Mouse (Mus musculus) frontal cortex, postnatal 14 days (tissue): ENCODE data around the gene Mvb12b.

Source experiments
- DNase-seq, 2 experiments: peaks; one replicate each; pipeline ENCODE4 v3.0.0; 2022; ENCODE audit warnings: low spot score in 2 of 2

Gene Mvb12b

GRCm38 (mm10) chr2:33812980-33813379, 74.8 kb downstream of the Mvb12b start:
- no peak for DNase-seq

DNA sequence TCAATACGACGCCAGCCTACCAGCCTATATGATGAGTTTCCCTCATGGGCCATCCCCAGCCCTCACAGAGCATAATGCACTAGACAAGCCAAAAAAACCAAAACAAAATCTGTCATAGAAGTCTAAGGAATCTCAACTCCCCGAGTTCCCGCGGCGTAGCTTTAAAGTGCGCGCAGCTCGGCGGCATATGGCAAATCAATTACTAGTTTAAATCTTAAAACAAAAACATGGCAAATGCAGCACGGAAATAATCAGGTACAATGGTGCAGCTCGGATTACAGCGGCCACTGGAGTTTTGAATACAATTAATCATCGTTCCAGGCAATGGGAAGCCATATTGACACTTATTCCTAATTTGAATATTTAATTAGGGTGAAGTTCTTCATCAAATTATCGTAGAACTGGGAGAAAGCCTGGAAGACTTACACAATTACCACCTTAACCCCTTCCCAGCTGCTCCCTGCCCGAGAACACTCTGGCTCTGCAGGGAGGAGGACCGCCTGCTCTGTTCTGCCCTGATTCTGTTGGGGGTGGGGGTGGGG, 76.3 kb downstream of the Mvb12b start:
- no peak for DNase-seq

- no peak for DNase-seq
Measured at GRCm38 (mm10) chr2:33809081-33809480, 78.7 kb downstream of the Mvb12b start.

GRCm38 (mm10) chr2:33808032-33808431, 79.7 kb downstream of the Mvb12b start:
- DNase-seq, result no peak

GRCm38 (mm10) chr2:33805640-33806039, 82.1 kb downstream of the Mvb12b start:
- DNase-seq, result no peak

DNA sequence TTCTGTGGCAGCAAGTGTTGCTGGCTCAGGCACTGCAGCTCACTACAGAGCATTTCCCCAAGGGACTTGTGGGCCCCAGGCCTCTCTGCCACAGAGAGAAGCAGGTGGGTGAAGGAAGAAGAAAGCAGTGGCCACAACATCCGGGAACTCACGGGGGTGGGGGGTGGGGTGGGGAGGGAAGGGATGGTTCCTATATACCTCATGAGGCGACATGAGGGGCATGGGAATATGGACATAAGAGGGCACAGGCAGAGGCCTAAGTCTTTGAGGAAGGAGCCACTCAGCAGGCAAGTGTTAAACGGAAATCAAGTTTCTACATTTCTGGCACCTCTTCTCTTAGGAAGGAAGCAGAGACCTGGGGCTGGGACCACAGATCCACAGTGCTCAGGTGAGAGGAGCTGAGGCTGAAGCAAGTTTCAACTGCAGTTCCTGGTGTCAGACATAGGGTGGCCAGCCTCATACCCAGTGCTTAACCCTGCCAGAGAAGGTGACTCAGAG, 84.0 kb downstream of the Mvb12b start:
- no peak for DNase-seq

- no peak for DNase-seq
Measured at GRCm38 (mm10) chr2:33803083-33803615, 84.6 kb downstream of the Mvb12b start.

DNA sequence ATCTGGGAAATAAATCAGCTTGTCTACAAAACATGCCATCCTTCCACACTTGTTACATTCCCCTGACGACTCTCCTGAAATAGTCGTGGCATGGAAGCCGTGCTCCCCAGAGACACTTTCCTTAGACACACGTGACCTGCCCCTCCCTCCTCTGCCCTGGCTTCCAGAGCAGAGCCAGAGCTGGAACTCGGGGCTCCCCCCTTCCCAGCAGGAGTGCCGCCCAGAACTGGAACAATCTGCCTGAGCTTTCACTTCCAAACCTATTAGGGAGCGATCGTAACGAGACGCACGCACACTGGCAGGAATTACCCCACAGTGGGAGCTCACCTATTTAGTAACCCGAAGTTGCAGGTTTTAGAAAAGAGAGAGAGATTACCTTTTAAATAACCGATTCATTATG, 86.0 kb downstream of the Mvb12b start:
- DNase-seq, result no peak

- DNase-seq, result no peak
Measured at GRCm38 (mm10) chr2:33801336-33801735, 86.4 kb downstream of the Mvb12b start.

DNA sequence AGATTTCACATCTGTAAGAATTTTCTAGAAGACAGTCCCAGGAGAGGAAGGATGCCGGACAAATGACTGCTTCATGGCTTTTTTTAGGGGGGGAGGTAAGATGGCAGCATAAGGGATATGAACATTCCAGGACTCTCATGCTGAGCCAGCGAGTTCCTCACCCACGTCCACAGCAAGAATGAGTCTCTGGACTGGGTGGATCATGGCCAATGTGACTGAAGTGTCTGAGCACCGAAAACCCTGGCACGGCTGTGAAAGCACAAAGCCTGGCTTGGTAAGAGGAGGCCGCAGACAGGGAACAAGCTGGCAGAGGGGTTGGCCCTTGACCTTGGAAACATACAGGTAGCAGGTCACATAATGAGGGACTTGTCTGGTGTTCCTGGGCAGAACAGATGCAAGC, 87.5 kb downstream of the Mvb12b start:
- DNase-seq, result no peak

DNA sequence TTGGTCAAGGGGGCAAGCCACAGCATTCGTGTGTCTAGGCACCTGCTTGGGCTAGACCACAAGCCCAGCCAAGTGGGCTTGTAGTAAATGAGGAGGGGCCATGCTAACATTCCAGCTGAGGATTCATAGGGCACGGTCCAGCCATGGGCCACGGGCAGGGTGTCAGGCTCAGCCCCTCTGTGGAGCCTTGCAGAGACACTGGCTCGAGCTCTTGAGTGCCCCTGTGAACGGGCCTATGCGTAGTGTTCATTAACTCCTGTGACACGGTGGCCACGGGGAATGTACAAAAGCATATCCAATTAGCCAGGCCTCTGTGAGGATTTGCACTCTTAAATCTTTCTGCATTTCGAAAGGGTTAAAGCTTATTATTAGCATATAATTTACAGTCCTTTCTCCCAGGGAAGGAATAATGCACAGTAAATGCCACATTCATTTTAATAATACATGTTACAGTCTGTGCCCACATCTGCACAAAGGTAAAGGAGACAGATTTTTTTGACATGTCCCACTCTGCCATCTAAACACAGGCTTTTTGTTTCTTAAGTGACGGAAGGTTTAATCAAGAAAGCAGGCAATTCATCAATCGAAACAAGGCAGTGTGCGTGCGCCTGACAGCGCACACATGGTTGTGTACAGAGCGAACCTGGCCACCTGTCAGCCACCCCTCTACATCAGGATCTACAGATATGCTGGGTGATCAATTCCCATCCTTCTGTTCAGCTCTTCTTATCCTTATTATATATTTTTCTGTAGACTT, 91.9 kb downstream of the Mvb12b start:
- no peak for DNase-seq

DNA sequence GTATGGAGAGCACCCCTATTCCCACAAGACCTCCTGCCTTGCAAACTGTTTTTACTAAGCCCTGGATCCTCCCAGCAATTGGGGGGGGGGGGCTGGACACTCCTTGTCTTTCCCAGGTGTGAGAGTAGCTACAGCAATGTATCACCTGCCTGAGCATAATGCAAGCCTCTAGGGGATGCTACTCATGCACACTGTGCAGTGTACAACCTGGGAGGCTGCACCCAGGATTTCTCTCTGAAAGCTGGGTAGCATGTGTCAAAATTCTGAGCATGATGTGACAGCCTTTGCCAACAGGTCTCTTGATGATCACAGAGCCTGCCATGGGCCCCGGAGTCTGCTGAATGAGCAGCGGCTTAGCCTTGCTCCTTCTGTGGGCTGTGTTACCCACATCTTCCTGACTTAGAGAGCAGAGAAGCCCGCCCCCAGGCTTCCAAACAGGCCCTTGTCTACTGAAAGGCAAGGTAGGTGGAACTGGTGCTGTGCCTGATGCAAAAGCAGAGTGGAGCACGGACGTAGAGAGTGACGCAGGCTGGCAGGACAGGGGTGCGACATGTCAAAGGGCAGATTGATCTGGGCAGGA, 92.7 kb downstream of the Mvb12b start:
- peak in 1 of 2 experiments; percentile 40 for DNase-seq

- peak; percentile 61 to 65 for DNase-seq
Measured at GRCm38 (mm10) chr2:33794483-33794882, 93.3 kb downstream of the Mvb12b start.

- no peak for DNase-seq
Measured at GRCm38 (mm10) chr2:33790301-33790700, 97.4 kb downstream of the Mvb12b start.

- DNase-seq, result no peak
Measured at GRCm38 (mm10) chr2:33789732-33790131, 98.0 kb downstream of the Mvb12b start.

- DNase-seq, result no peak
Measured at GRCm38 (mm10) chr2:33789279-33789678, 98.5 kb downstream of the Mvb12b start.

DNA sequence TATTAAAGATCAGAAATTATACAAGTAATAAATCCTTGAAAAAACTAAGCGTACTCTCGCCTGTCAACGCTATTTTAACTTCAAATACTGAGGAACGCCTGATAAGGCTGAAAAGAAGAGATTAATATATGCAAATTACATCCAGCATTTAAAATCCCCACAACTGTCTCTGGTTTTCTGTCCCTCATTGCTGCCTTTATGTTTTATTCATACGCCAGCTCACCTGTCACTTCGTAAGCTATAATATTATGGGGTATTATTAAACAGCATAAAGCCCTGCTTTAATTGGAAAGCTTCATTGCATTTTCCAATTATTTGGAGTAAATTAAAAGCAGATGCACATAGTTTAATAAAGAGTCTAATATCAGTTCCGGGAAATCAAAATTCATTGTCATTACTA, 98.9 kb downstream of the Mvb12b start:
- DNase-seq, result no peak

DNA sequence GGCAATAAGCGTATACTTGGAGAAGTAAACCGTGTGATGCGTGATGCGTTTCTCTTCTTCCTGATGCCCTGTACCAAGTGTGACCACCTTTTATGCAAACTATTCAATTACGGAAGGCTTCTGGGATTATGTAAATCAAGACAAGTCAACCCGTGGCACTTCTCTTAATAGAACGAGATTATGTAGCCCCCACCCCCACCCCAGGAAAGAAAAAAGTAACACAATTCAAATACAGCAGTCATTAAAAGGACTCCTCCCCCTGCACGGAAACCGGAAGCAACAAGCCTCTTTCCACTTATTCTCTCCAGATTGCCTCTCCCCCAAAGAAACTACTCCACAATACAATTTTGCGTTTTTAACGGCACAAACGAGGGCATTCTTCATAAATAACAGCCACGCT, 99.6 kb downstream of the Mvb12b start:
- no peak for DNase-seq

DNA sequence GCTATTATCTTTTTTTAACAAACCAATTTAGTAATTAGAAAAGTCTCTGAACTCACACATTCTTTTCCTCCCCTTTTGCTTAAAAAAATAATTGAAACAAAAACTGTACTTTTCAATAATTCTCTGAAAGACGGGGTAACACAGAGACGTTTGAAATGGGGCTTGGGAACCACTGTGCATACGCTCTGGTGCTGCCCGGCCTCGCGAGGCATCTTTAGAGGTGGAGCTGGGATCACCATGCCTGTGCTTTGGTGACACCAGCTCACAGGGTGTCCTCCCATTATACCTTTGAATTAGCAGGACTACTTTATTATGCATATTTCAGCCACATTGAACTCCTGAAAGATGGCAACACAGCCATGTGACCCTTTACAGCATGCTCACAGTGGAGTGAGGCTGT, 101.7 kb downstream of the Mvb12b start:
- no peak for DNase-seq

GRCm38 (mm10) chr2:33785596-33785995, 102.2 kb downstream of the Mvb12b start:
- no peak for DNase-seq

- DNase-seq, result no peak
Measured at GRCm38 (mm10) chr2:33784721-33785120, 103.0 kb downstream of the Mvb12b start.

DNA sequence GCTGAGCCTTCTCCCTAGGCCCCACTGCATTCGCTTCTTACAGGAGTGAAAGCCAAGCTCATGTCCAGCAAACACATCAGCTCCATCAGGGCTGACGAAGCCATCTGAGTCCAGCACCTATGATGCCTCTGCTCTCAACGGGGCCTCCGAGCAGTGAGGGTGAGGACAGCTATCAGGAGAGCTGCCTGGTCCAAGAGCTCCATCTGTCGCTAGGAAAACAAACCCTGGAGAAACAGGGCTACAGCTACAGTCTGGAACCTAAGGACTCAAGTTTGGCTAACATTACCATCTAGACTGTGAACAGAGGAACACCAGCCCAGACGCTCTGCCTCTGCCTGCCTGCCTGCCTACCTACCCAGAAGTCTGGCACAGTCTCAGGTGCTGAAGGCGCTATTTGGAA, 104.3 kb downstream of the Mvb12b start:
- no peak for DNase-seq
